Mouse (Mus musculus) kidney, embryonic 16.5 days (tissue): ENCODE data around the gene Vstm2l. TPM values are rescaled to one million over a fixed set of nuclear protein-coding genes. Genes with fewer than 3 reads are reported as not detected.

ENCODE experiments used
- polyA plus RNA-seq: library from polyadenylated mRNA; unstranded; fragments of >200 nt; fragmentation: Nextera tagmentation; extraction: Ambion mirVana; gene quantifications from 2 replicates; pipeline ENCODE4 v1.2.1, GENCODE M21; 2015

Vstm2l gene
- polyA plus RNA-seq, 1 experiment from 2014 or later: 0.22 TPM

Other genes with a start within 250 kb of the Vstm2l start
- gene Ctnnbl1, start 177.3 kb upstream of the Vstm2l start, polyA plus RNA-seq: 71.6 and 72.0 TPM in 2 replicates
- 30.1 and 33.6 TPM in 2 replicates for gene Tti1, start 113.8 kb downstream of the Vstm2l start, polyA plus RNA-seq
- gene Rprd1b, start 113.8 kb downstream of the Vstm2l start, polyA plus RNA-seq: 44.1 and 49.3 TPM in 2 replicates
- gene Tgm2, start 231.8 kb downstream of the Vstm2l start, polyA plus RNA-seq: 41.6 and 48.3 TPM in 2 replicates